Mouse (Mus musculus): Measurements from ENCODE around the gene Gm4871. TPM values are rescaled to one million over a fixed set of nuclear protein-coding genes. Genes with fewer than 3 reads are reported as not detected.

Gene Gm4871
- not detected in 2 replicates for polyA plus RNA-seq (2012; ENCODE audit: low replicate concordance)

DNA sequence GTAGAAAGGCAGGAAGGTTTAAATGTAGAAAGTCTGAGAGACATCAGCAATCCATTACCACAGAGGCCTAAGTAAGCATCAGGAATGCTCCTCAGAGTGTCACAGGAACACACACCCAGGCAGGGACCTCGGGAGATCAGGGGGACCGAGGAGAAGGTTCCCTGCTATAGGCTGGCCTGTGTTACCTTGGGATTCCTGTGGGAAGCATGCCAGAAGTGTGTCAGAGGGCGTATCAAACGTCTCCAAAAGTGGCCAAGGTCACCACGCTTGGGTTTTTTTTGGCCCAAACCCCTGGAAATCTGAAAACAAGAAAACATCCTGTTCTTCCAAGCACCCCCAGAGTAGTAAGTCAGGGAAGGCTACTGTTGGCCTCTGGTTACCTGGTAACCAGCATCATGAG lies at the start of gene Gm4871:
Gene Gm4871 (minus strand): TSS at position 364 of the 400 bp plus-strand sequence.

DNA sequence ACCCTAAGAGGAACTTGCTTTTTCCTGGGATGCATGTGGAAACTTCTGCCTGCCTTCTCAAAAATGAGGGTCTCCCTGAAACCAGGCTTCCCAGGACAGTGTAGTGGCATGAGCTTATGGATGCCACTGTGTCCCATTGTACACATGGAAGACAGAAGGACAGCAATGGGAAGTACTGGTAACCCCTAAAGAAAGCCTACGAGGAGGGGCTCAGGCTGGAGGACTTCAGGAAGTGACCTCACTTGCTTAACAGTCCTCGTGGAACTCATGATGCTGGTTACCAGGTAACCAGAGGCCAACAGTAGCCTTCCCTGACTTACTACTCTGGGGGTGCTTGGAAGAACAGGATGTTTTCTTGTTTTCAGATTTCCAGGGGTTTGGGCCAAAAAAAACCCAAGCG lies 10.1 kb upstream of the Gm4871 start, which contains the start of gene 1700018F24Rik:
Gene 1700018F24Rik (plus strand): TSS at position 301 of the 400 bp plus-strand sequence.

Other genes starting within 250 kb of the Gm4871 start
- 3.5 and 4.1 TPM in 2 replicates for gene Smurf1, start 66.9 kb downstream of the Gm4871 start, polyA plus RNA-seq (2012; ENCODE audit: low replicate concordance)
- 0.21 TPM in 1 of 2 replicates, not detected in the other for gene 1700018F24Rik, start 10.2 kb upstream of the Gm4871 start, polyA plus RNA-seq (2012; ENCODE audit: low replicate concordance)
- gene Arpc1a, start 51.1 kb upstream of the Gm4871 start, polyA plus RNA-seq (2012; ENCODE audit: low replicate concordance), result 13.5 and 61.3 TPM in 2 replicates
- gene Kpna7, start 51.3 kb upstream of the Gm4871 start, polyA plus RNA-seq (2012; ENCODE audit: low replicate concordance), result not detected in 2 replicates
- gene Arpc1b, start 81.5 kb upstream of the Gm4871 start, polyA plus RNA-seq (2012; ENCODE audit: low replicate concordance), result 303 and 531 TPM in 2 replicates
- gene Pdap1, start 107.5 kb upstream of the Gm4871 start, polyA plus RNA-seq (2012; ENCODE audit: low replicate concordance), result 56.5 and 194 TPM in 2 replicates
- 3.0 and 4.0 TPM in 2 replicates for gene Bud31, start 107.6 kb upstream of the Gm4871 start, polyA plus RNA-seq (2012; ENCODE audit: low replicate concordance)
- gene Ptcd1, start 134.4 kb upstream of the Gm4871 start, polyA plus RNA-seq (2012; ENCODE audit: low replicate concordance), result 23.7 and 32.9 TPM in 2 replicates
- 134 and 150 TPM in 2 replicates for gene Cpsf4, start 134.5 kb upstream of the Gm4871 start, polyA plus RNA-seq (2012; ENCODE audit: low replicate concordance)
- gene Atp5j2, start 159.3 kb upstream of the Gm4871 start, polyA plus RNA-seq (2012; ENCODE audit: low replicate concordance), result 9.1 and 42.9 TPM in 2 replicates
- gene Zkscan14, start 169.1 kb upstream of the Gm4871 start, polyA plus RNA-seq (2012; ENCODE audit: low replicate concordance), result 1.1 and 2.7 TPM in 2 replicates
- gene Zkscan5, start 171.8 kb upstream of the Gm4871 start, polyA plus RNA-seq (2012; ENCODE audit: low replicate concordance), result 0.57 and 3.2 TPM in 2 replicates
- gene Zfp655, start 199.0 kb upstream of the Gm4871 start, polyA plus RNA-seq (2012; ENCODE audit: low replicate concordance), result 24.0 and 31.3 TPM in 2 replicates
- gene Zscan25, start 247.7 kb upstream of the Gm4871 start, polyA plus RNA-seq (2012; ENCODE audit: low replicate concordance), result 36.7 and 43.3 TPM in 2 replicates